Mouse (Mus musculus): Measurements from ENCODE around the gene Cited1. TPM values are rescaled to one million over a fixed set of nuclear protein-coding genes. Genes with fewer than 3 reads are reported as not detected.
A peak's percentile ranks its signal among the peaks of the same experiment; 100 is the strongest.

Cited1 gene
- total RNA-seq (2021), result 1 to 10 TPM in 1 of 2 experiments, under 1 TPM in 1; 0.79 to 1.5 TPM
- long read RNA-seq, experiment 1, result 0 reads
- long read RNA-seq, experiment 2, partial matches to known transcripts, result 0 of 1 reads
- long read RNA-seq, experiment 2, other reads (novel, unspliced or antisense), result 0 of 1 reads

DNA sequence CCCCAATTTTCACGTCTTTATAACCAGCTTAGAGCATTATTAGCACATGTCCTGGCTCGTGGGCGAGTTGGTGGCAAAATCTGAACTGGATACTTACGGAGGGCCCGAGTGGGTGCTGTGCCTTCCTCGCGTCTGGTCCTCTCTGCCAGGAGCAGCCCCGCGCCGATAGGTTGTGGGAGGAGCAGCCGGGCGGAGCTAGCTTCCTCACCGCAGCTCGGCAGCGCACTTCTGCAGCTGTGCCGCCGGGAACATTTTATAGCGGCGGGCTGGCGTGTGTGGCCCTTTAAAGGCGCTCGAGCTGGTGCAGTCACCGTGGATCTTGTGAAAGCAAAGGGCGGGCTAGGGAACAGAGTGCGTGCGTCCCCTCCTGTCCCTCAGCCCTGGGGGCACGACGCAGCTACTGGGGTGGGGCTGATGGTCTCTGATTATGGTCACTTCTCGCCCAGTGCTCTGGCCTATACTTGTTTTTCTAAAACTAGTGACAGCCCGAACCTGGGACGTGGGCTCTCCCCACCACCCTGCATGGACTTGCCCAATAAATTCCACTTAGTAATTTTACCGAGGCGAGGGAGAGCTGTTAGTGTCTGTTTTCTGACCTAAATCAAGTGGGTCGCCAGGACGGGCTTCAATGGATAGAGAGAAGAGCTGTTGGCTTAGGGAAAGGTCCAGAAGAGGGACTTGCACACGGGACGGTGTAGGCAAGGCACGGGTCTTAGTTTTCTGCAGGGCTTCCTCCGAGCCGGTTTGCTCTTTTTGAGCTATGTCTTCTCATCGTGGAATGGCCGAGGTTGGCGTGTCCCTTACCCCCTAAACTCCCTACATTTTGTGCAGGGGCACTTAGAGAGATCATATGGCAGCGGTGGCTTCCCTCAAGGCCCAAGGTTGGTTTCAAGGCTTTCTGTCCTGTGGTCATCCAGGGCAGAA, at the start of gene Cited1:
Gene Cited1, minus strand, starts transcription at position 245 of the 924 bp plus-strand sequence.
- intact Hi-C loops (cut with DNase I), result no loop called here

DNA sequence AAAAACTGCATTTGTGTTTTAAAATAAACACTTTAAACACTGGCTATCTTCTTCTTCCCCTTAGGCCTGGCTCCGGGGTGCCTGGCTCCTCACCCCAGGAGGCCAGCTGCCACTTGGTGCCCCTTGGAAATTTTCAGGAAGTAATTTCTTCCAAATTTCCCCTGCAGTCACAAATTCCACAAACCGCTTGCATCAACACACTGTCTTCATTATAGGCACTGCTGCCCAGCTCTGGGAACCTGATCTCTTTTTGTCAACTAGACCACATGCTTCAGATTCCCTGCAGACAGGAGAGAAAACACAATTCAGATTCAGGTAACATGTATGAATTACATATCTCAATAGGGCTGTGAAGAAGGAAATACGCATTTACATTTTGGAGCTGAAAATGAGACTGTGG, 32.9 kb upstream of the Cited1 start:
- no peak for DNase-seq
- intact Hi-C loops (cut with DNase I), result no loop called here

More for the DNA sequence above, at the start of gene Cited1:
- peak in 1 of 2 experiments; percentile 33 for DNase-seq

DNA sequence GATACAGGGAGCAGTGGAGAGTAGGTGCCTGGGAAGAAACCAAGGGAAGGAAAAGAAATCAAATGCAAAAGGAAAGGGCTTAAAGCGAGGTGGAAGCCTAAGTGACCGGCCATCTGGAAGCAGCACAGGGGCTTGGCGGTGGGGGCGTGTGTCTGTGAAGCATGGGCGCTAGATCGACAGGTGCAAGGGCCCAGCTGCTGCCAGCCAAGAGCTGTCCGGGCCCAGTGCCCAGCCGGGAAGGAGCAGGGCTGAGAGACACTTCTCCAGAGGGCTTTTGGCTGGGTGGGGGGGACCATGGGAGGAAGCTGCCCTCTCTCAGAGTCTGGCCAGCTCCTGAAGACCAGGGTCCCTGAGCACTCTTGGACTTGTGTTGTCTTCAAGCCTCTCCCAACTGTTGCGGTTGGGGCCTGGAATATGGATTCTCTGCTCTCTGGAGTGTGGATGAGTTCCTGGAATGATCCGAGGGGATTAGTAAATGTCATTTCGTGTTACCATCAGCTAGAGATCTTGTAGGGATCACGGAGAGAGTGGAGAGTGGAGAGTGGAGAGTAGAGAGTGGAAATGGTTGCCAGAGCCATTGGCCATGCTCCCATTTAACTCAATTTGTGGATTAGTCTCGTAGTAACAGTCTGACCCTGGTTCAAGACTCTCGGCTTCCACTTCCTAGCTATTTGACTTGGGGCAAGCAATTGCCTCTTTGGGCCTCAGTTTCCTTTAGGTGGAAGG, 10.8 kb upstream of the Cited1 start:
- no peak for DNase-seq
- intact Hi-C loops (cut with DNase I), result no loop called here

GRCm38 (mm10) chrX:102259772-102260171, 7.8 kb upstream of the Cited1 start:
- intact Hi-C loops (cut with DNase I), result no loop called here
- no peak for DNase-seq

- no peak for DNase-seq
Measured at GRCm38 (mm10) chrX:102253892-102254291, 1.9 kb upstream of the Cited1 start.

GRCm38 (mm10) chrX:102251221-102251936, 602 bp downstream of the Cited1 start:
- intact Hi-C loops (cut with DNase I), result no loop called here
- DNase-seq, result no peak

More at GRCm38 (mm10) chrX:102253892-102254291, 1.9 kb upstream of the Cited1 start:
- intact Hi-C loops (cut with DNase I), result no loop called here

- DNase-seq, result no peak
- intact Hi-C loops (cut with DNase I), result no loop called here
Measured at GRCm38 (mm10) chrX:102250891-102251170, 1.1 kb downstream of the Cited1 start.

- peak in 1 of 2 experiments; percentile 15 for DNase-seq
Measured at GRCm38 (mm10) chrX:102250150-102250890, 1.7 kb downstream of the Cited1 start.

GRCm38 (mm10) chrX:102244334-102244733, 7.6 kb downstream of the Cited1 start:
- intact Hi-C loops (cut with DNase I), result no loop called here
- no peak for DNase-seq

More at GRCm38 (mm10) chrX:102250150-102250890, 1.7 kb downstream of the Cited1 start:
- intact Hi-C loops (cut with DNase I), result no loop called here

DNA sequence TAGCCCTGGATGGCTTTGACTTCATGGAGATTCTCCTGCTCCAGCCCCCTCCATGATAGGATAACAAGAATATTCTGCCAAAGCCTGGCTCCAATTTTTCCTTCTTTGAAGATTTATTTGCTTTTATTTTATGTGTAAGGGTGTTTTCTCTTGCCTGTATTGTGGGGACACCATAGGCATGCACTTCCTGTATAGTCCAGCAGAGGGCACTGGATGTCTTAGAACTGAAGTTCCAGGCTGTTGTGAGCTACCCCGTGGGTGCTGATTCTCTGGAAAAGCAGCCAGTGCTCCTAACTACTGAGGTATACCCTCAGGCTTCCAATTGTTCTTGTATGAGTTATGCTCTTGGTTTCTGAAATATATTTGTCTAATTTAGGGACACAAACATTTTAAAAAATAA, 32.9 kb downstream of the Cited1 start:
- intact Hi-C loops (cut with DNase I), result loop anchor here (5.0 kb wide), 1 partner anchor 258 kb away; no protein-coding TSS in a partner anchor
- DNase-seq, result peak in 1 of 2 experiments; percentile 13

GRCm38 (mm10) chrX:102215356-102215755, 36.6 kb downstream of the Cited1 start:
- peak in 1 of 2 experiments; percentile 11 for DNase-seq
- intact Hi-C loops (cut with DNase I), result loop anchor here (5.0 kb wide), 1 partner anchor 262 kb away; no protein-coding TSS in a partner anchor

Small RNA genes within 50 kb of the gene (microRNA-seq; reads per million reads assigned to microRNA genes)
- gene Gm26318, result 0 reads per million in 2 experiments

Other genes with a start within 250 kb of the Cited1 start
- under 1 TPM; 0.66 to 0.81 TPM for gene Rtl5, start 180.9 kb downstream of the Cited1 start, total RNA-seq (2021)
- 10 to 100 TPM; 21.3 to 33.1 TPM for gene Pin4, start 132.7 kb downstream of the Cited1 start, total RNA-seq (2021)
- gene Ercc6l, start 95.1 kb downstream of the Cited1 start, total RNA-seq (2021), result under 1 TPM; 0.12 to 0.15 TPM
- 100 to 1,000 TPM; 438 to 509 TPM for gene Rps4x, start 62.8 kb downstream of the Cited1 start, total RNA-seq (2021)

Measured in gastrocnemius, postnatal 36 days (tissue).